ENCODE assay signal across 9 mouse cellular contexts in the genomic region with DNA sequence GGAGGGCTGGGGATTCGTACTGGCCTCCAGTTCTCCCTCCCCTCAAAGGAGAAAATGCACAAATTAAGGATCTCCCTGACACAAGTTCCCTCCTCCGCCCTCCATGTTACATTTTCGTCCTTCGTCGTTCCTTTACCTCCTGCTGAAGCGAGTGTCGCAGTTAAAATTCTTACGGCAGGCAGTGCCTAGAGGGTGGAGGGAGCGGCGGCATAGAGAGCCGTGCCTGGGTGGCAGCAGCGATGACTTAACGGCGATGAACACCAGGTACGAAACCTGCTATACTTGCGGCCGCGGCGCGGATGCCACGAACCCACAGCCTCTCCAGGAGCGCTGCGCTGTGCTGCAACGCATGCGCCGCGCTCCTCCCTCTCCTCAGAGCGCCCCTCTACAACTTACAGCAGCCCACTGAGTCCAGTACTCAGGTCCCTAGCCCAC. TPM values are rescaled to one million over a fixed set of nuclear protein-coding genes. Genes with fewer than 3 reads are reported as not detected.
DNase-seq lines count a peak whose midpoint lies in the region; ATAC-seq and TF ChIP-seq lines count a peak whose summit lies in the region.
"Had no signal": no experiment of that assay in that cellular context is flagged by ENCODE, and none has a peak within 500 bp of the region (broad histone marks: within the 10 kb centered on the region; RNA-seq: fewer than 3 reads in every experiment).

No protein-coding gene starts in this region.

- peak overlapping the region; percentile 55 for H3K4me2 ChIP-seq in forebrain, embryonic 14.5 days (ENCODE audit: low read length)
- peak overlapping the region; percentile 89 for H3K4me2 ChIP-seq in hindbrain, embryonic 14.5 days (replicated peaks)

- peak; percentile 27; the same call in 1 of the 2 replicates for ATAC-seq in forebrain, embryonic 14.5 days
- peak; percentile 49 for ATAC-seq in hindbrain, embryonic 14.5 days (ENCODE audit: low FRiP score)

- 1% methylated on average over 28 of the region's 28 CpGs for WGBS in forebrain, embryonic 14.5 days
- WGBS in hindbrain, embryonic 14.5 days = 0% methylated on average over 28 of the region's 28 CpGs
- WGBS in limb, embryonic 10.5 days = under 1% methylated on average over 28 of the region's 28 CpGs
- WGBS in midbrain, embryonic 10.5 days = under 1% methylated on average over 27 of the region's 28 CpGs
- whole genome bisulfite sequencing in small intestine, adult 2 months = under 1% methylated on average over 28 of the region's 28 CpGs

- H3K27ac ChIP-seq in forebrain, embryonic 14.5 days (ENCODE audit: low read depth, low read length) = 0 out of 2 replicates have a peak overlapping the region, but pooled peaks have one; percentile 5
- H3K27ac ChIP-seq in hindbrain, embryonic 14.5 days = peak overlapping the region; percentile 71
- H3K27ac ChIP-seq in limb, embryonic 10.5 days = peak overlapping the region; percentile 85
- H3K27ac ChIP-seq in midbrain, embryonic 10.5 days (replicated peaks) = peak overlapping the region; percentile 83
- H3K27ac ChIP-seq in small intestine, adult 2 months (ENCODE audit: insufficient read depth, low read depth, low read length) = 0 out of 2 replicates have a peak overlapping the region, but pooled peaks have one; percentile 21

- peak; percentile 42 to 79 for DNase-seq in adrenal gland, adult (ENCODE audit: inconsistent age in 2 of 2, low spot score in 1 of 2)
- DNase-seq in adrenal gland, adult 8-10 months = no peak
- DNase-seq in cerebellum, adult 11-12 months = peak; percentile 64
- DNase-seq in forebrain, embryonic 14.5 days (ENCODE audit: low spot score) = peak; percentile 51
- no peak for DNase-seq in hindbrain, embryonic 14.5 days (ENCODE audit: low spot score)
- DNase-seq in limb, embryonic 10.5 days (ENCODE audit: low spot score) = peak; percentile 53
- peak; percentile 36 for DNase-seq in midbrain, embryonic 10.5 days (ENCODE audit: low spot score)

- no peaks in the 10 kb centered on the region for H3K9me3 ChIP-seq in forebrain, embryonic 14.5 days (replicated peaks; ENCODE audit: control insufficient read depth, low read length)
- H3K9me3 ChIP-seq in hindbrain, embryonic 14.5 days (ENCODE audit: control insufficient read depth, low read length) = no peaks in the 10 kb centered on the region
- H3K9me3 ChIP-seq in limb, embryonic 10.5 days (replicated peaks) = no peaks in the 10 kb centered on the region
- H3K9me3 ChIP-seq in midbrain, embryonic 10.5 days (replicated peaks) = no peaks in the 10 kb centered on the region

- TF ChIP-seq POLR2A in small intestine, adult 2 months (IDR thresholded peaks at IDR 0.05; ENCODE audit: low read depth, low read length) = no peak

- H3K4me1 ChIP-seq in forebrain, embryonic 14.5 days (ENCODE audit: control insufficient read depth, insufficient read depth, low read length) = peaks cover 3% of the 10 kb centered on the region
- H3K4me1 ChIP-seq in hindbrain, embryonic 14.5 days (replicated peaks; ENCODE audit: control insufficient read depth, insufficient read depth, low read length) = peaks cover 5% of the 10 kb centered on the region; the same call in 1 of the 2 replicates
- 0 out of 2 replicates have a peak, but pooled peaks cover 5% of the 10 kb centered on the region for H3K4me1 ChIP-seq in limb, embryonic 10.5 days
- peaks cover 15% of the 10 kb centered on the region for H3K4me1 ChIP-seq in midbrain, embryonic 10.5 days
- H3K4me1 ChIP-seq in small intestine, adult 2 months (ENCODE audit: control insufficient read depth, insufficient read depth, insufficient read length, low read length) = no peaks in the 10 kb centered on the region

- TF ChIP-seq CTCF in small intestine, adult 2 months (IDR thresholded peaks at IDR 0.05; ENCODE audit: extremely low read depth, insufficient read length, insufficient replicate concordance, low read depth, low read length) = no peak

- H3K9ac ChIP-seq in forebrain, embryonic 14.5 days (ENCODE audit: low read length) = peak overlapping the region; percentile 65
- H3K9ac ChIP-seq in hindbrain, embryonic 14.5 days = peak overlapping the region; percentile 64

- peaks cover 3% of the 10 kb centered on the region; the same call in 1 of the 2 replicates for H3K27me3 ChIP-seq in forebrain, embryonic 14.5 days (replicated peaks; ENCODE audit: control insufficient read depth, insufficient read depth, low read length)
- H3K27me3 ChIP-seq in hindbrain, embryonic 14.5 days (ENCODE audit: control insufficient read depth, insufficient read depth, low read length) = peaks cover 10% of the 10 kb centered on the region
- peaks cover 17% of the 10 kb centered on the region for H3K27me3 ChIP-seq in limb, embryonic 10.5 days (ENCODE audit: low read depth, poor library complexity, severe bottlenecking)
- H3K27me3 ChIP-seq in midbrain, embryonic 10.5 days (ENCODE audit: low read depth, poor library complexity, severe bottlenecking) = peaks cover 21% of the 10 kb centered on the region
- H3K27me3 ChIP-seq in small intestine, adult 2 months (ENCODE audit: control insufficient read depth, insufficient read depth, low read length) = no peaks in the 10 kb centered on the region

- H3K4me3 ChIP-seq in forebrain, embryonic 14.5 days (ENCODE audit: low read depth, low read length) = peak overlapping the region; percentile 42
- peak overlapping the region; percentile 46 for H3K4me3 ChIP-seq in hindbrain, embryonic 14.5 days (replicated peaks; ENCODE audit: low read length)
- peak overlapping the region; percentile 60 for H3K4me3 ChIP-seq in limb, embryonic 10.5 days
- H3K4me3 ChIP-seq in midbrain, embryonic 10.5 days = peak overlapping the region; percentile 58
- peak overlapping the region; percentile 75 for H3K4me3 ChIP-seq in small intestine, adult 2 months (ENCODE audit: low read depth, low read length)

- no peaks in the 10 kb centered on the region for H3K36me3 ChIP-seq in forebrain, embryonic 14.5 days (ENCODE audit: control insufficient read depth, insufficient read depth, low read length)
- H3K36me3 ChIP-seq in hindbrain, embryonic 14.5 days (replicated peaks; ENCODE audit: control insufficient read depth, insufficient read depth) = no peaks in the 10 kb centered on the region
- H3K36me3 ChIP-seq in limb, embryonic 10.5 days = no peaks in the 10 kb centered on the region
- H3K36me3 ChIP-seq in midbrain, embryonic 10.5 days = no peaks in the 10 kb centered on the region
- H3K36me3 ChIP-seq in small intestine, adult 2 months (ENCODE audit: control insufficient read depth, insufficient read depth, low read length) = no peaks in the 10 kb centered on the region

RNA-seq across cellular contexts. Expression of a gene that starts 7.0 kb away (rescaled TPM):
- total RNA-seq in adrenal gland, adult 8-10 months (2022) = not detected
- not detected in 2 replicates for polyA plus RNA-seq in forebrain, embryonic 14.5 days (2014; fragmentation: Nextera tagmentation; extraction: Ambion mirVana)
- polyA plus RNA-seq in hindbrain, embryonic 14.5 days (2014; fragmentation: Nextera tagmentation; extraction: Ambion mirVana) = not detected in 2 replicates
- polyA plus RNA-seq in limb, embryonic 10.5 days (2016; fragmentation: Nextera tagmentation; extraction: Ambion mirVana) = not detected in 2 replicates
- not detected in 2 replicates for polyA plus RNA-seq in midbrain, embryonic 10.5 days (2016; fragmentation: Nextera tagmentation; extraction: Ambion mirVana)
- not detected in 2 replicates for polyA plus RNA-seq in small intestine, adult 2 months (2012; rRNA removed)
- total RNA-seq: layer of hippocampus, adult 18-20 months had no signal

Comparison
In these comparisons a context has a peak if more than half of its experiments do, and no peak if none do; other contexts are left out.
1. DNase-seq: peak in adrenal gland, adult (2 of 2), cerebellum, adult 11-12 months (single experiment), forebrain, embryonic 14.5 days (single experiment), limb, embryonic 10.5 days (single experiment) and midbrain, embryonic 10.5 days (single experiment); none in adrenal gland, adult 8-10 months (single experiment) and hindbrain, embryonic 14.5 days (single experiment).
2. H3K27ac ChIP-seq: peak in every context shown above with its lines; median percentile 85 in limb, embryonic 10.5 days; 83 in midbrain, embryonic 10.5 days; 71 in hindbrain, embryonic 14.5 days; 21 in small intestine, adult 2 months; 5 in forebrain, embryonic 14.5 days.
3. Peak in every context shown above with its lines, with median percentiles within 50 percentile points of each other: H3K4me3 ChIP-seq.